Mouse (Mus musculus) urinary bladder, postnatal 36 days (tissue): ENCODE data around the gene Pygm.

Experiments used
- DNase-seq, 2 experiments: peaks; one replicate each; pipeline ENCODE4 v3.0.0; 2022; ENCODE audit warnings: low spot score in 2 of 2, mixed read lengths in 1 of 2

The Pygm gene

DNA sequence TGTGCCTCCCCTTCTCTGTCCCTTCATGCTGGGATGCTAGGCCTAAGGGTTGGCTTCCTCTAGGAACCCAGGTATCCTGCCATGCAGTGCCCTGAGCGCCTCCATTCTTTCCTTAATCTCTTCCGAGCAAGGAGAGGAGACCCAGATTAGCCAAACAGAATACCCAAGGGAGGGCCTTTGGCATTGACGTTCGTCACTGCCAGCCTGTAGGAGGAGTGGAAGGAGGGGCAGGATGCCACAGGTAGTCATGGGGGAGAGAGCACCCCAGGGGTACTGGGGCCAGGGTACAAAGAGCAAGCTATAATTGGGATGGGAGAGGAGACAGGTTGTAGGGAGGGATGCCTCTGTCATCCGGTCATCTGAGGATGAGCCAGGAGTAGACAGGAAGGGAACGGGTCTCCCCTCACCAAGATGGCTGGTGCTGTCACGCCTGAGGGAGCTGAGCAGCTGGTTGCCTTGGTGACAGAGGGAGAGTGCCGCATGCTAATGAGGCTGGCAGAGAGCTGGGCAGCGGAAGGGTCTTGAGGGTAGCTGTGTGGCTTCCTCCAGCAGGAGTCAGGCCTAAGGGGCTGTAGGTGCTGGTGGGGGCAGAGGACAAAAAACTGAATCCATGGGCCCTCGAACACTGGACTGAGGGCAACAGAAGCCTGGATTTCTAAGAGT lies 61.7 kb downstream of the Pygm start:
- DNase-seq = no peak

DNA sequence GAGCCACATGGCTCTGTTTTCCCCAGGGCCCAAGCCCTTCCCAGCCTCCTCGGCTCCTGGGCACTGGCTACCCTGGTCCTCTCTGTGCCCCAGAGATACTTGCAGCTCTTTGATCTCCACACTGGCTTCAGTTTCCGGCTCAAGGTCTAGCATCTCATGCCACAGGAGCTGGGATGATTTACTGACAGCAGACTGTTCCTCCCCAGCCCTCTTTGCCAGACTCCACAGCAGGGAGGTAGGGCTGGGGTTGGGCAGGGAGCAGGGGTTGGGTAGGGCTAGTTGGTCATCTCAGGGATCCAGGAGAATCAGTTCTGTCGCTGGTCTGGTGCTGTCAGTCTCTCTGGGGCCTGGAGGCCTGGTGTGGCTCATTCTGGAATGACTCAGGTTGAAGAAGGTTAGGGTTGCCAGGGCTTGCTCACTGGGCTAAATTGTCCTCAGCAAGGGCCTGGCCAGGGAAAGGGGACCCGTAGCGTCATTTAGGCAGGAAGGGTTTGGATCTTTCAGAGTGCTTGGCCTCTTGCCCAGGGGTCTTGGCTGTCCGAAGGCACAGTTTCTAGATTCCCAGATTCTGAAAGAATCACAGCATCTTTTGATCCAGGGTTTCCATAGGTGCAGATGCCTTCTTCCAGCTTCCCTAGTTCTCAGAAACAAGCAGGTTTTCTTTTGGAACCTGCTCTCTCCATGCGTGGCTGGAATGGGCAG lies 62.7 kb downstream of the Pygm start:
- no peak for DNase-seq
